Mouse (Mus musculus) CH12.LX (cell line): ENCODE measurements around the gene Nsmf. TPM values are rescaled to one million over a fixed set of nuclear protein-coding genes. Genes with fewer than 3 reads are reported as not detected.

ENCODE experiments used
- DNase-seq: peaks from one replicate; pipeline ENCODE4 v3.0.0-alpha.2; 2013; ENCODE audit errors: extremely low read depth
- H3K27ac ChIP-seq: 2 replicates; pipeline ENCODE4 v1.5.1; 2012; ENCODE audit warnings: low read depth, mild to moderate bottlenecking, control low read depth, moderate library complexity; ENCODE audit not compliant: insufficient read depth
- H3K27me3 ChIP-seq: replicated peaks from 2 replicates; pipeline ENCODE3; 2012; ENCODE audit warnings: inconsistent platforms
- H3K36me3 ChIP-seq, 2 experiments: replicated peaks in 1 of 2; 2 replicates each; pipeline versions ENCODE3 to v1.6.1; 2012; ENCODE audit warnings: inconsistent platforms in 1 of 2, low read length in 1 of 2, mild to moderate bottlenecking in 1 of 2, mixed read lengths in 1 of 2, moderate library complexity in 1 of 2; ENCODE audit not compliant: control insufficient read depth in 1 of 2, insufficient read depth in 1 of 2
- H3K4me1 ChIP-seq, 2 experiments: 2 replicates each; pipeline ENCODE4 v1.6.1; 2012; ENCODE audit warnings: inconsistent platforms in 1 of 2, moderate library complexity in 1 of 2; ENCODE audit not compliant: insufficient read depth in 2 of 2, control insufficient read depth in 1 of 2
- H3K4me2 ChIP-seq: 2 replicates; pipeline ENCODE4 v1.6.1; 2012; ENCODE audit warnings: low read depth, mild to moderate bottlenecking, control low read depth; ENCODE audit not compliant: poor library complexity, insufficient read depth, severe bottlenecking
- H3K4me3 ChIP-seq, 3 experiments: fragments of 150-350 bp in 1 of 3; sonication (generic) in 1 of 3; replicated peaks in 1 of 3; 2 replicates each; pipeline versions ENCODE3 to v1.5.1; 2011 to 2012; ENCODE audit warnings: low read depth in 2 of 3, low read length in 2 of 3, mild to moderate bottlenecking in 2 of 3, moderate library complexity in 2 of 3, control low read depth in 1 of 3, improper control_type of control experiment in 1 of 3, inconsistent platforms in 1 of 3, mixed read lengths in 1 of 3; ENCODE audit not compliant: poor library complexity in 1 of 3
- H3K79me2 ChIP-seq: replicated peaks from 2 replicates; pipeline ENCODE4 v1.6.1; 2012; ENCODE audit warnings: mild to moderate bottlenecking, moderate library complexity; ENCODE audit not compliant: control insufficient read depth, poor library complexity, insufficient read depth, severe bottlenecking; ENCODE audit errors: extremely low read depth
- H3K9ac ChIP-seq: 2 replicates; pipeline ENCODE4 v1.6.1; 2012; ENCODE audit warnings: low read depth, mild to moderate bottlenecking, control low read depth, moderate library complexity; ENCODE audit not compliant: insufficient read depth
- H3K9me3 ChIP-seq: replicated peaks from 2 replicates; pipeline ENCODE3; 2012; ENCODE audit warnings: low read length, inconsistent platforms, mixed read lengths
- CHD1 ChIP-seq: IDR thresholded peaks from 2 replicates; pipeline ENCODE4 v1.6.1; 2012; ENCODE audit warnings: low read depth, low read length, improper control_type of control experiment, inconsistent platforms
- CTCF ChIP-seq, 2 experiments: IDR thresholded peaks in 1 of 2; conservative IDR thresholded peaks in 1 of 2; 2 replicates each; pipeline ENCODE4 v1.5.1; 2011 to 2012; ENCODE audit warnings: low read depth in 2 of 2, low read length in 2 of 2, improper control_type of control experiment in 1 of 2, inconsistent platforms in 1 of 2, mild to moderate bottlenecking in 1 of 2, moderate library complexity in 1 of 2
- E2F4 ChIP-seq: IDR thresholded peaks from 2 replicates; pipeline ENCODE4 v1.6.1; 2011; ENCODE audit warnings: low read depth, low read length, improper control_type of control experiment; ENCODE audit not compliant: insufficient replicate concordance
- GABPA ChIP-seq: IDR thresholded peaks from 2 replicates; pipeline ENCODE4 v1.6.1; 2012; ENCODE audit warnings: low read depth, low read length, improper control_type of control experiment, inconsistent platforms; ENCODE audit not compliant: insufficient replicate concordance
- HCFC1 ChIP-seq: IDR thresholded peaks from 2 replicates; pipeline ENCODE4 v1.6.1; 2012; ENCODE audit warnings: low read depth, mild to moderate bottlenecking, inconsistent platforms, low read length, improper control_type of control experiment
- IRF4 ChIP-seq: IDR thresholded peaks from 2 replicates; pipeline ENCODE4 v1.6.1; 2014; ENCODE audit warnings: low read depth, mild to moderate bottlenecking, inconsistent platforms, low read length, improper control_type of control experiment
- JUN ChIP-seq: IDR thresholded peaks from 2 replicates; pipeline ENCODE4 v1.6.1; 2011; ENCODE audit warnings: low read depth, mild to moderate bottlenecking, low read length, improper control_type of control experiment, moderate library complexity; ENCODE audit not compliant: insufficient read depth
- JUND ChIP-seq: conservative IDR thresholded peaks from 2 replicates; pipeline ENCODE4 v1.6.1; 2011; ENCODE audit warnings: low read depth, low read length, improper control_type of control experiment
- KAT2A ChIP-seq: IDR thresholded peaks from 2 replicates; pipeline ENCODE4 v1.6.1; 2012; ENCODE audit warnings: low read length, improper control_type of control experiment, inconsistent platforms; ENCODE audit not compliant: insufficient replicate concordance
- MAX ChIP-seq: IDR thresholded peaks from 2 replicates; pipeline ENCODE4 v1.6.1; 2011; ENCODE audit warnings: low read length, improper control_type of control experiment
- MAZ ChIP-seq: IDR thresholded peaks from 2 replicates; pipeline ENCODE4 v1.6.1; 2012; ENCODE audit warnings: low read depth, mild to moderate bottlenecking, inconsistent platforms, low read length, improper control_type of control experiment, moderate library complexity
- MYC ChIP-seq: IDR thresholded peaks from 2 replicates; pipeline ENCODE4 v1.6.1; 2011; ENCODE audit warnings: low read depth, mild to moderate bottlenecking, improper control_type of control experiment, low read length
- NELFE ChIP-seq: IDR thresholded peaks from 2 replicates; pipeline ENCODE4 v1.6.1; 2011; ENCODE audit warnings: low read depth, low read length, improper control_type of control experiment
- NRF1 ChIP-seq: IDR thresholded peaks from 2 replicates; pipeline ENCODE4 v1.6.1; 2014; ENCODE audit warnings: low read depth, mild to moderate bottlenecking, inconsistent platforms, low read length, improper control_type of control experiment, moderate library complexity
- PAX5 ChIP-seq: IDR thresholded peaks from 2 replicates; pipeline ENCODE4 v1.6.1; 2012; ENCODE audit warnings: low read length, inconsistent platforms, mixed read lengths
- POLR2A ChIP-seq: IDR thresholded peaks from 2 replicates; pipeline ENCODE4 v1.6.1; 2011; ENCODE audit warnings: low read depth, mild to moderate bottlenecking, improper control_type of control experiment, low read length
- RAD21 ChIP-seq: IDR thresholded peaks from 2 replicates; pipeline ENCODE4 v1.6.1; 2011; ENCODE audit warnings: low read depth, mild to moderate bottlenecking, low read length, improper control_type of control experiment, moderate library complexity
- RCOR1 ChIP-seq: conservative IDR thresholded peaks from 2 replicates; pipeline ENCODE4 v1.6.1; 2012; ENCODE audit warnings: low read depth, mild to moderate bottlenecking, inconsistent platforms, low read length, improper control_type of control experiment
- SIN3A ChIP-seq: IDR thresholded peaks from 2 replicates; pipeline ENCODE4 v1.6.1; 2012; ENCODE audit warnings: low read length, improper control_type of control experiment, inconsistent platforms
- SMC3 ChIP-seq: IDR thresholded peaks from 2 replicates; pipeline ENCODE4 v1.6.1; 2011; ENCODE audit warnings: low read depth, low read length, improper control_type of control experiment
- TCF12 ChIP-seq: IDR thresholded peaks from 2 replicates; pipeline ENCODE4 v1.6.1; 2014; ENCODE audit warnings: low read depth, mild to moderate bottlenecking, inconsistent platforms, low read length, improper control_type of control experiment
- UBTF ChIP-seq: IDR thresholded peaks from 2 replicates; pipeline ENCODE4 v1.6.1; 2012; ENCODE audit warnings: low read depth, mild to moderate bottlenecking, inconsistent platforms, low read length, improper control_type of control experiment, moderate library complexity
- ZC3H11A ChIP-seq: IDR thresholded peaks from 2 replicates; pipeline ENCODE4 v1.6.1; 2012; ENCODE audit warnings: low read depth, mild to moderate bottlenecking, inconsistent platforms, low read length, improper control_type of control experiment
- ZKSCAN1 ChIP-seq: IDR thresholded peaks from 2 replicates; pipeline ENCODE4 v1.6.1; 2012; ENCODE audit warnings: low read depth, inconsistent platforms, low read length, improper control_type of control experiment, borderline replicate concordance
- ZMIZ1 ChIP-seq: IDR thresholded peaks from 2 replicates; pipeline ENCODE4 v1.6.1; 2012; ENCODE audit warnings: low read depth, mild to moderate bottlenecking, inconsistent platforms, low read length, improper control_type of control experiment
- ZNF384 ChIP-seq: IDR thresholded peaks from 2 replicates; pipeline ENCODE4 v1.6.1; 2012; ENCODE audit warnings: low read depth, low read length, improper control_type of control experiment, inconsistent platforms
- dilution Hi-C: fragments of 300-500 bp; cut with MboI; formaldehyde crosslinking; loops from 2 replicates; pipeline ENCODE4 v1.14.3; 2020; ENCODE audit warnings: low sequenced_read_pairs; ENCODE audit not compliant: extremely low pct_unique_long_range_greater_than_20kb, extremely low pct_ligation_motif_present
- in situ Hi-C: fragments of 300-500 bp; cut with MboI; formaldehyde crosslinking; loops from 3 replicates; pipeline ENCODE4 v1.14.3; 2019; ENCODE audit warnings: low sequenced_read_pairs, low pct_ligation_motif_present, low pct_unique_long_range_greater_than_20kb, mixed read lengths
- polyA plus RNA-seq: library from polyadenylated mRNA; unstranded; fragments of >175 nt; gene quantifications from 2 replicates; pipeline ENCODE4 v1.2.1, GENCODE M21; 2012; ENCODE audit warnings: low read depth; ENCODE audit not compliant: insufficient read length
- total RNA-seq, 2 experiments: library from RNA; depleted of rRNA; stranded (reverse); fragments of 300-350 nt in 1 of 2; fragments of >200 nt in 1 of 2; gene quantifications; 2 replicates each; pipeline ENCODE4 v1.2.3; 2012 to 2014

The Nsmf gene
- total and polyA plus RNA-seq, 3 experiments: 11.6 to 12.0 (median 11.7) TPM

- H3K9me3 ChIP-seq: no peaks in the 10 kb centered on the region
- no peaks in the 10 kb centered on the region for H3K27me3 ChIP-seq
- peaks cover 0 to 25% of the 10 kb centered on the region in 2 experiments for H3K36me3 ChIP-seq
- H3K4me3 ChIP-seq: no peak overlapping the region
- H3K27ac ChIP-seq: no peak overlapping the region
- DNase-seq: no peak
- dilution Hi-C loops (no loop called here), in situ Hi-C loops (no loop called here)
- TF ChIP-seq SMC3 (no peak), ZNF384 (no peak), NELFE (no peak), MAZ (no peak), JUN (no peak), CTCF (conservative IDR thresholded peaks at IDR 0.05 in 1 of 2, IDR thresholded peaks at IDR 0.05 in 1 of 2; ENCODE audit: low read depth in 2 of 2, low read length in 2 of 2) (no peak)
- TF ChIP-seq, all 38 proteins: peak for 0
- no peaks in the 10 kb centered on the region for H3K79me2 ChIP-seq
- no peaks in the 10 kb centered on the region; a peak in 1 of 4 replicates for H3K4me1 ChIP-seq
- no peak overlapping the region for H3K9ac ChIP-seq
- no peak overlapping the region for H3K4me2 ChIP-seq
Observed at GRCm38 (mm10) chr2:25085571-25085970, 31.4 kb downstream of the Nsmf start.

DNA sequence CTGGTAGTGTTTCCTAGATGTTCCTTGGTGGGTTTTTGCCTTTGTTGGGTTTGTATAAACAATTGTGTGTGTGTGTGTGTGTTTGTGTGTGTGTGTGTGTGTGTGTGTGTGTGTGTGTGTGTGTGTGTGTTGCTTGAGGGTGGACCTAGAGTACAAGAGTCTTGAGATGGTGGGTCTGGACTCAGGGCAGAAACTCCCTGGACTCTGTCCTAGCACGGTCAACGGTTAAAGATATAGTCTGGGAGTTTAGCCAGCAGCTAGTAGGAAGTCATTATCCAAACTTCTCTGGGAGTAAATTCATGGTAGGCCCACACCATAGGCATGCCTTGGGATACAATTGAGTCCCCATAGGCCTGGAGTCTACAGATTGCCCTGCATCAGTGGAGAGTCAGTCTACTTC, 33.7 kb downstream of the Nsmf start:
- in situ Hi-C loops (no loop called here), dilution Hi-C loops (no loop called here)
- Histone ChIP-seq H3K4me3 (no peak overlapping the region), H3K9me3 (no peaks in the 10 kb centered on the region), H3K27ac (no peak overlapping the region), H3K4me2 (no peak overlapping the region), H3K4me1 (peaks cover 0 to 4% of the 10 kb centered on the region in 2 experiments; a peak in 1 of 4 replicates), H3K36me3 (peaks cover 0 to 28% of the 10 kb centered on the region in 2 experiments), H3K79me2 (no peaks in the 10 kb centered on the region), H3K27me3 (no peaks in the 10 kb centered on the region), H3K9ac (no peak overlapping the region)
- TF ChIP-seq CHD1 (no peak), NELFE (no peak), UBTF (no peak), MAX (no peak), MYC (no peak), ZKSCAN1 (no peak), ZC3H11A (no peak), E2F4 (no peak), IRF4 (no peak), NRF1 (no peak)
- no peak for DNase-seq

GRCm38 (mm10) chr2:25088636-25089035, 34.5 kb downstream of the Nsmf start:
- no peak for TF ChIP-seq KAT2A
- no peak for TF ChIP-seq POLR2A
- no peak for TF ChIP-seq MYC
- TF ChIP-seq JUND: no peak
- TF ChIP-seq ZMIZ1: no peak
- no peak for TF ChIP-seq RCOR1
- no peak for TF ChIP-seq SIN3A
- no peak for TF ChIP-seq IRF4
- TF ChIP-seq HCFC1: no peak
- no peak for TF ChIP-seq PAX5
- no peak for TF ChIP-seq ZC3H11A
- TF ChIP-seq TCF12: no peak
- no peak for TF ChIP-seq RAD21
- no peak for TF ChIP-seq GABPA
- no peak for TF ChIP-seq E2F4
- in situ Hi-C loops: no loop called here
- Histone ChIP-seq H3K27ac (no peak overlapping the region), H3K9ac (no peak overlapping the region), H3K4me2 (no peak overlapping the region), H3K27me3 (no peaks in the 10 kb centered on the region), H3K9me3 (no peaks in the 10 kb centered on the region), H3K79me2 (no peaks in the 10 kb centered on the region), H3K36me3 (peaks cover 0 to 28% of the 10 kb centered on the region in 2 experiments), H3K4me3 (no peak overlapping the region), H3K4me1 (peaks cover 0 to 12% of the 10 kb centered on the region in 2 experiments; a peak in 1 of 4 replicates)
- no peak for DNase-seq
- dilution Hi-C loops: no loop called here
